Mouse (Mus musculus): ENCODE results near the gene Zzef1. TPM values are rescaled to one million over a fixed set of nuclear protein-coding genes. Genes with fewer than 3 reads are reported as not detected.

Gene Zzef1
- polyA plus RNA-seq, 1 experiment from 2014 or later = 3.5 TPM

DNA sequence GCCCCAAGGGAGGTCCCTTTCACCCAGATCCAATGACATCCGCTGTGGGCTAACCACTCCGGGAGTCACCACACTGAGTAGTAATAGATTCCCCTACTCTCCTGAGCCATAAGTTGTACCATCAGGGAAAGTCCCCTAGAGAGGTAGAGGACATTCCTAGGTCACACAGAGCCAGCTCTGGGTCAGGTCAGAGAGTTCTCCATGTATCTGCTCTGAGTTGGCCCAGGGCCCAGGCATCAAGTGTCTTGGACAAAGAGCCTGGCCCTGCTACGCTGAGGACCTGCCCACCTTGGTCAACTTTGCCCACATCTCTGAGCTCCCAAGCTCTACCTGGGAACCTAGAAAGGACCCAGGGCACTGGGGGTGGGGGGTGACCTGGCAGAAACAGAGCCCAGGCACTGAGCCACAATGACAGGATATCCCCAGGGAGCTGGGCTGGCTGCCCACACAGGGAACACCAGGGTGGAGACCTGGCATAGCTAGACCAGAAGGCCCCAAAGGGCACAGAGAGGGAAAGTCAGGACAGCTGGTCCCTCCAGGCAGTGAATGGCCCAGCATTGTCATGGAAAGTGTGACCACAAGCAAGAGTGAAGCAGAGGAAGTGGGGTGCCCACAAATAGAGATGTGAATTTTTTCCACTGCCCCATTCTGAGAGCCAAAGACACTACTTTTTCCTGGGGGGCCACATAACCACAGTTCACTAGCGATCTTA lies 157.6 kb downstream of the Zzef1 start:
- ATAC-seq = peak; percentile 63
- WGBS (ENCODE audit: insufficient replicate concordance) = 64% methylated on average over 4 of the region's 4 CpGs
- peak; percentile 42 for DNase-seq

DNA sequence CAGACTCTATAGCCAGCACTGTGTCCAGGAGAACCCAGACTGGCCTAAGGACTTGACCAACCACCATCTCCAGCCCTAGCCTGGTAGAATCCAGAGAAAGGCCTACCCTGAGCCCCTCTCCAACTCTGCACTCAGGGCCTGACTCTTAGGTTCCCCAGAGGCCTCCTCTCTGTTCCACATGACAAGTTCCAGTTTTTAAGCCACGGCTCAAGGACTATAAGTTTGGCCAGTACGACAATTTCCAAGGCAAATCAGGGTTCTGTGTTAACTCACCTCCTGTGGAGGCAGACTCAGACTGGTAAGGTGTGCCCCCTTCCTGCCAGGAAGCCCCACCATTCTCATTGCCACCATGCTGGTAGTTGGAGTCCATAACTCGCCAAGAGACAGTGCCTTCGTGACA lies 158.2 kb downstream of the Zzef1 start:
- Histone ChIP-seq H3K4me1 (ENCODE audit: insufficient read depth) (peaks cover 44% of the 10 kb centered on the region), H3K4me2 (ENCODE audit: low read depth, low read length) (0 out of 2 replicates have a peak overlapping the region, but pooled peaks have one; percentile 6), H3K4me3 (ENCODE audit: low read depth, low read length) (no peak overlapping the region), H3K9ac (replicated peaks) (no peak overlapping the region), H3K27ac (ENCODE audit: low read depth) (peak overlapping the region; percentile 23; the same call in 1 of the 2 replicates), H3K9me3 (ENCODE audit: low read length) (no peaks in the 10 kb centered on the region), H3K27me3 (ENCODE audit: insufficient read depth, low read length) (0 out of 2 replicates have a peak, but pooled peaks cover 6% of the 10 kb centered on the region), H3K36me3 (replicated peaks; ENCODE audit: insufficient read depth, low read length) (no peaks in the 10 kb centered on the region)
- ATAC-seq = no peak
- DNase-seq = no peak
- TF ChIP-seq CTCF (IDR thresholded peaks at IDR 0.05; ENCODE audit: low read depth) (no peak), EP300 (IDR thresholded peaks at IDR 0.05; ENCODE audit: low read depth) (no peak)
- 53% methylated on average over 4 of the region's 4 CpGs for WGBS (ENCODE audit: insufficient replicate concordance)

More for the DNA sequence above, 157.6 kb downstream of the Zzef1 start:
- Histone ChIP-seq H3K4me3 (ENCODE audit: low read depth, low read length) (no peak overlapping the region), H3K27ac (ENCODE audit: low read depth) (peak overlapping the region; percentile 51; the same call in 1 of the 2 replicates), H3K36me3 (replicated peaks; ENCODE audit: insufficient read depth, low read length) (no peaks in the 10 kb centered on the region), H3K4me1 (ENCODE audit: insufficient read depth) (peaks cover 44% of the 10 kb centered on the region), H3K27me3 (ENCODE audit: insufficient read depth, low read length) (no peaks in the 10 kb centered on the region), H3K4me2 (ENCODE audit: low read depth, low read length) (no peak overlapping the region), H3K9ac (replicated peaks) (no peak overlapping the region; the same call in 1 of the 2 replicates), H3K9me3 (ENCODE audit: low read length) (no peaks in the 10 kb centered on the region)
- TF ChIP-seq CTCF (IDR thresholded peaks at IDR 0.05; ENCODE audit: low read depth) = no peak
- no peak for TF ChIP-seq EP300 (IDR thresholded peaks at IDR 0.05; ENCODE audit: low read depth)

DNA sequence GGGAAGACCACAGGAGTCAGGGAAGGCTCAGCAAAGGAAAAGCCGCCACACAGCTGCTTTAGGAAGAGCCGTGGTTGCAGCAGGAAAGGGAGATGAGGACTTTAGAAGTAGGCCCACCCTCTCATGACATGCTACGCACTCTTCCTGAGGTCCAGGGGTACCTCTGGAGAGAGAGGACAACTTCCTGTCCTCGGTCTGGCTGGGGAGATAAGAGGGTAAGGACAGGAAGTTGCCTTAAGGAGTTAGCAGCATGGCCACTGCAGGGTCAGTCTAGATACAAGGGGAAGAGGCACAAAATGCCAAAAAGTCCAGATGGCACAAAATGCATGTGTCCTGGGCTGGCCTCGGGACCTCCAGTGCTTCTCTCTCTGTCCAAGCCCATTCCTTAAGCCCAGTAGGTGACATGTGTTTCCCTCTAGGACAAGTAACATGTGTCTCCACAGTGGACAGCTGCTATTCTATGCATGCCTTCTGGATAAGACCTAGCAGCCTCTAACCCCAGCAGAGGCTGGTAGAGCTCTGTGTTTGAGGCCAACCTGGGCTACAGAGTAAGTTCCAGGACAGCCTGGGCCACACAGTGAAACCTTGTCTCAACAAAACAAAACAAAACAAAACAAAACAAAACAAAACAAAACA lies 159.4 kb downstream of the Zzef1 start:
- TF ChIP-seq CTCF (IDR thresholded peaks at IDR 0.05; ENCODE audit: low read depth) = no peak
- TF ChIP-seq EP300 (IDR thresholded peaks at IDR 0.05; ENCODE audit: low read depth) = peak; percentile 61; the same call in 1 of the 2 replicates
- no peak for DNase-seq
- H3K36me3 ChIP-seq (replicated peaks; ENCODE audit: insufficient read depth, low read length) = no peaks in the 10 kb centered on the region
- no peak overlapping the region for H3K4me3 ChIP-seq (ENCODE audit: low read depth, low read length)
- ATAC-seq = peak; percentile 57
- 15% methylated on average over 5 of the region's 5 CpGs for WGBS (ENCODE audit: insufficient replicate concordance)
- H3K27me3 ChIP-seq (ENCODE audit: insufficient read depth, low read length) = 0 out of 2 replicates have a peak, but pooled peaks cover 10% of the 10 kb centered on the region
- H3K27ac ChIP-seq (ENCODE audit: low read depth) = no peak overlapping the region
- H3K4me2 ChIP-seq (ENCODE audit: low read depth, low read length) = no peak overlapping the region
- H3K4me1 ChIP-seq (ENCODE audit: insufficient read depth) = peaks cover 46% of the 10 kb centered on the region
- H3K9ac ChIP-seq (replicated peaks) = no peak overlapping the region
- H3K9me3 ChIP-seq (ENCODE audit: low read length) = no peaks in the 10 kb centered on the region

- no peaks in the 10 kb centered on the region for H3K9me3 ChIP-seq (ENCODE audit: low read length)
- DNase-seq (no peak), ATAC-seq (no peak)
- H3K9ac ChIP-seq (replicated peaks) = no peak overlapping the region
- H3K27me3 ChIP-seq (ENCODE audit: insufficient read depth, low read length) = peaks cover 25% of the 10 kb centered on the region
- TF ChIP-seq EP300 (IDR thresholded peaks at IDR 0.05; ENCODE audit: low read depth) (no peak), CTCF (IDR thresholded peaks at IDR 0.05; ENCODE audit: low read depth) (no peak)
- WGBS (ENCODE audit: insufficient replicate concordance) = 36% methylated on average over 2 of the region's 2 CpGs
- H3K4me1 ChIP-seq (ENCODE audit: insufficient read depth) = peaks cover 49% of the 10 kb centered on the region
- H3K4me2 ChIP-seq (ENCODE audit: low read depth, low read length) = no peak overlapping the region
- no peak overlapping the region for H3K4me3 ChIP-seq (ENCODE audit: low read depth, low read length)
- H3K36me3 ChIP-seq (replicated peaks; ENCODE audit: insufficient read depth, low read length) = no peaks in the 10 kb centered on the region
- no peak overlapping the region for H3K27ac ChIP-seq (ENCODE audit: low read depth)
These were observed 161.3 kb downstream of the Zzef1 start for GRCm38 (mm10) chr11:72957318-72957717.

DNA sequence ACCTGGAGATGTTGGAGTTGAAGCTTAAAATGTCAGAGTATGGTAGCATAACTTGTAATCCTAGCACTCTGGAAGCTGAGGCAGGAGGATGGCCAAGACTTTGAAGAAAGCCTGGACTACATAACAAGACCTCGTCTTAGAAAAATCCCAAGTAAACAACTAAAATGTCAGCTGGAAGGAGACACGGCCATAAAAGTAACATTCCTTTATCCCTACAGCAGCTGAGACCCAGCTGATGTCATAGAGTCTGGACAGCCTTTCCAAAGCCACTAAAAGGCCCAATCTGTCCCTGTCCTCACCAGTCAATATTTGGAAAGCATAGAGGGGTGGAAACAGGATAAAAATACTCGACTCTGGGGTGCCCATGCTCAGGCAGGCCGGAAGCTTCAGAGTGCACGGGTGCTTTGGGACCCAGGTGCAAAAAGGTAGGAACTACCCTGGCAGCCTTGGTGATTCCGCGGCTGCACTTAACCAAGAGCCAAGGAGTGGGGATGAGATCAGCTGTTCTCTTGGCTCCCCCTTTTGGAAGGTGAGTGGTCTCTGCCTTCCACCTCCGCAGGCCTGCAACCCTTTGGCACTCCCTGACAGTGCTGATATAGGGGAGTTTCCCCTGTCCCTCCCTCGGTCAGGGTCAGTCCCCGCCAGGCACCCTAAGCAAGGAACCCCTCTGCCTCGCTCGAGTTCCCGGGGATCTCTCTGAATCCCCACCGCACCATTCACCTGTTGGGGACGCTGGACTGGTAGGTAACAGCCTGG lies 164.1 kb downstream of the Zzef1 start:
- Histone ChIP-seq H3K36me3 (replicated peaks; ENCODE audit: insufficient read depth, low read length) (no peaks in the 10 kb centered on the region), H3K9me3 (ENCODE audit: low read length) (no peaks in the 10 kb centered on the region), H3K9ac (replicated peaks) (no peak overlapping the region), H3K27me3 (ENCODE audit: insufficient read depth, low read length) (peaks cover 25% of the 10 kb centered on the region), H3K27ac (ENCODE audit: low read depth) (no peak overlapping the region), H3K4me3 (ENCODE audit: low read depth, low read length) (peak overlapping the region; percentile 54), H3K4me2 (ENCODE audit: low read depth, low read length) (peak overlapping the region; percentile 69), H3K4me1 (ENCODE audit: insufficient read depth) (peaks cover 26% of the 10 kb centered on the region)
- WGBS (ENCODE audit: insufficient replicate concordance) = 29% methylated on average over 15 of the region's 15 CpGs
- TF ChIP-seq CTCF (IDR thresholded peaks at IDR 0.05; ENCODE audit: low read depth) (no peak), EP300 (IDR thresholded peaks at IDR 0.05; ENCODE audit: low read depth) (no peak)
- no peak for ATAC-seq
- DNase-seq = no peak

DNA sequence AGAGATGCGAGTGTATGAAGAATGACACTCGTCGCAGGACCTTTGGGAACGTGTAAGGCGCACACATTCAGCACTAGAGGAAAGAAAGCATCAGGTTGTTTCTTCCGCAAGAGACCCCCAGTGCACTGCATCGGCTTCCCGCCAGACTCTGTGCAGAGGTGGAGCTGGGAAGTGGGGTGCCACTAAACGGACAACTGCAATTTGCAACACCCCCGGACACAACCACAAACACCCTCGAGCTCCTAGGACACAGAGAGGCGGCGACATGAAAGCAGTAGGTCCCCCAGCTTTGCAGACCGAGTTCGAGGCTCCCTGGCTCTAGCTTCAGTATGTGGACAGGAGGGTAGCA lies 164.7 kb downstream of the Zzef1 start:
- Histone ChIP-seq H3K27me3 (ENCODE audit: insufficient read depth, low read length) (peaks cover 25% of the 10 kb centered on the region), H3K9ac (replicated peaks) (peak overlapping the region; percentile 60; the same call in 1 of the 2 replicates), H3K27ac (ENCODE audit: low read depth) (no peak overlapping the region), H3K4me2 (ENCODE audit: low read depth, low read length) (peak overlapping the region; percentile 69), H3K9me3 (ENCODE audit: low read length) (no peaks in the 10 kb centered on the region), H3K36me3 (replicated peaks; ENCODE audit: insufficient read depth, low read length) (no peaks in the 10 kb centered on the region), H3K4me1 (ENCODE audit: insufficient read depth) (peaks cover 20% of the 10 kb centered on the region), H3K4me3 (ENCODE audit: low read depth, low read length) (peak overlapping the region; percentile 54)
- 10% methylated on average over 15 of the region's 15 CpGs for WGBS (ENCODE audit: insufficient replicate concordance)
- ATAC-seq (peak; percentile 4; the same call in 1 of the 2 replicates), DNase-seq (no peak)
- TF ChIP-seq EP300 (IDR thresholded peaks at IDR 0.05; ENCODE audit: low read depth) (no peak), CTCF (IDR thresholded peaks at IDR 0.05; ENCODE audit: low read depth) (no peak)
